Mouse (Mus musculus): ENCODE measurements at regions not wholly inside any gene's neighbourhood (a gene's known extent, or its start where the extent isn't known, plus 50 kb on each side); places are given as distances from the start of the nearest gene placed in this dataset.

GRCm38 (mm10) chr11:18581997-18582780 lies 436.6 kb downstream of the Meis1 start:
- H3K27ac ChIP-seq (replicated peaks; ENCODE audit: low read depth, low read length), result no peak overlapping the region
- H3K9me3 ChIP-seq (ENCODE audit: control insufficient read depth, low read length), result no peaks in the 10 kb centered on the region
- no peak for TF ChIP-seq POLR2A (IDR thresholded peaks at IDR 0.05; ENCODE audit: borderline replicate concordance, extremely low read depth, insufficient read depth, insufficient read length)
- H3K36me3 ChIP-seq (ENCODE audit: control insufficient read depth, insufficient read depth, low read length), result no peaks in the 10 kb centered on the region
- ATAC-seq (ENCODE audit: low FRiP score, low read depth) (no peak), DNase-seq (ENCODE audit: low spot score) (no peak)
- H3K9ac ChIP-seq (ENCODE audit: low read depth, low read length, severe bottlenecking), result no peak overlapping the region
- no peaks in the 10 kb centered on the region for H3K27me3 ChIP-seq (ENCODE audit: control insufficient read depth, insufficient read depth, low read length)
- 82% methylated on average over 2 of the region's 2 CpGs for WGBS
- H3K4me3 ChIP-seq (replicated peaks; ENCODE audit: low read length), result no peak overlapping the region
- no peak overlapping the region for H3K4me2 ChIP-seq (replicated peaks; ENCODE audit: low read depth, low read length, severe bottlenecking)
- H3K4me1 ChIP-seq (ENCODE audit: control insufficient read depth, insufficient read depth, low read length), result no peaks in the 10 kb centered on the region

- 67% methylated on average over 8 of the region's 8 CpGs for WGBS
Measured at GRCm38 (mm10) chr11:18581078-18581800, 437.5 kb downstream of the Meis1 start.

GRCm38 (mm10) chr11:18571557-18572209 lies 447.1 kb downstream of the Meis1 start:
- H3K27ac ChIP-seq (replicated peaks; ENCODE audit: low read depth, low read length), result no peak overlapping the region
- DNase-seq (ENCODE audit: low spot score), result no peak
- no peaks in the 10 kb centered on the region for H3K27me3 ChIP-seq (ENCODE audit: control insufficient read depth, insufficient read depth, low read length)
- no peak overlapping the region for H3K4me3 ChIP-seq (replicated peaks; ENCODE audit: low read length)
- H3K4me2 ChIP-seq (replicated peaks; ENCODE audit: low read depth, low read length, severe bottlenecking), result no peak overlapping the region
- H3K9ac ChIP-seq (ENCODE audit: low read depth, low read length, severe bottlenecking), result no peak overlapping the region
- no peak for ATAC-seq (ENCODE audit: low FRiP score, low read depth)
- no peak for TF ChIP-seq POLR2A (IDR thresholded peaks at IDR 0.05; ENCODE audit: borderline replicate concordance, extremely low read depth, insufficient read depth, insufficient read length)
- no peaks in the 10 kb centered on the region for H3K4me1 ChIP-seq (ENCODE audit: control insufficient read depth, insufficient read depth, low read length)
- no peaks in the 10 kb centered on the region for H3K36me3 ChIP-seq (ENCODE audit: control insufficient read depth, insufficient read depth, low read length)
- 85% methylated on average over 4 of the region's 4 CpGs for WGBS
- no peaks in the 10 kb centered on the region for H3K9me3 ChIP-seq (ENCODE audit: control insufficient read depth, low read length)

More at GRCm38 (mm10) chr11:18581078-18581800, 437.5 kb downstream of the Meis1 start:
- Histone ChIP-seq H3K4me2 (replicated peaks; ENCODE audit: low read depth, low read length, severe bottlenecking) (no peak overlapping the region), H3K27me3 (ENCODE audit: control insufficient read depth, insufficient read depth, low read length) (no peaks in the 10 kb centered on the region), H3K9ac (ENCODE audit: low read depth, low read length, severe bottlenecking) (no peak overlapping the region), H3K36me3 (ENCODE audit: control insufficient read depth, insufficient read depth, low read length) (no peaks in the 10 kb centered on the region), H3K9me3 (ENCODE audit: control insufficient read depth, low read length) (no peaks in the 10 kb centered on the region), H3K27ac (replicated peaks; ENCODE audit: low read depth, low read length) (no peak overlapping the region), H3K4me1 (ENCODE audit: control insufficient read depth, insufficient read depth, low read length) (no peaks in the 10 kb centered on the region), H3K4me3 (replicated peaks; ENCODE audit: low read length) (no peak overlapping the region)
- DNase-seq (ENCODE audit: low spot score), result peak; percentile 2
- no peak for TF ChIP-seq POLR2A (IDR thresholded peaks at IDR 0.05; ENCODE audit: borderline replicate concordance, extremely low read depth, insufficient read depth, insufficient read length)
- ATAC-seq (ENCODE audit: low FRiP score, low read depth), result no peak

- Histone ChIP-seq H3K27me3 (ENCODE audit: control insufficient read depth, insufficient read depth, low read length) (no peaks in the 10 kb centered on the region), H3K4me3 (replicated peaks; ENCODE audit: low read length) (no peak overlapping the region), H3K36me3 (ENCODE audit: control insufficient read depth, insufficient read depth, low read length) (no peaks in the 10 kb centered on the region), H3K9ac (ENCODE audit: low read depth, low read length, severe bottlenecking) (no peak overlapping the region), H3K4me2 (replicated peaks; ENCODE audit: low read depth, low read length, severe bottlenecking) (no peak overlapping the region), H3K9me3 (ENCODE audit: control insufficient read depth, low read length) (no peaks in the 10 kb centered on the region), H3K4me1 (ENCODE audit: control insufficient read depth, insufficient read depth, low read length) (no peaks in the 10 kb centered on the region), H3K27ac (replicated peaks; ENCODE audit: low read depth, low read length) (no peak overlapping the region)
- DNase-seq (ENCODE audit: low spot score) (no peak), ATAC-seq (ENCODE audit: low FRiP score, low read depth) (no peak)
- no peak for TF ChIP-seq POLR2A (IDR thresholded peaks at IDR 0.05; ENCODE audit: borderline replicate concordance, extremely low read depth, insufficient read depth, insufficient read length)
- 93% methylated on average over 2 of the region's 2 CpGs for WGBS
Measured at GRCm38 (mm10) chr11:18563011-18563410, 455.8 kb downstream of the Meis1 start.

- Histone ChIP-seq H3K36me3 (ENCODE audit: control insufficient read depth, insufficient read depth, low read length) (no peaks in the 10 kb centered on the region), H3K4me1 (ENCODE audit: control insufficient read depth, insufficient read depth, low read length) (no peaks in the 10 kb centered on the region), H3K4me3 (replicated peaks; ENCODE audit: low read length) (no peak overlapping the region), H3K9ac (ENCODE audit: low read depth, low read length, severe bottlenecking) (no peak overlapping the region), H3K27ac (replicated peaks; ENCODE audit: low read depth, low read length) (no peak overlapping the region), H3K4me2 (replicated peaks; ENCODE audit: low read depth, low read length, severe bottlenecking) (no peak overlapping the region), H3K9me3 (ENCODE audit: control insufficient read depth, low read length) (no peaks in the 10 kb centered on the region), H3K27me3 (ENCODE audit: control insufficient read depth, insufficient read depth, low read length) (no peaks in the 10 kb centered on the region)
- WGBS, result 11% methylated on average over 4 of the region's 4 CpGs
- no peak for TF ChIP-seq POLR2A (IDR thresholded peaks at IDR 0.05; ENCODE audit: borderline replicate concordance, extremely low read depth, insufficient read depth, insufficient read length)
- DNase-seq (ENCODE audit: low spot score) (no peak), ATAC-seq (ENCODE audit: low FRiP score, low read depth) (no peak)
Measured at GRCm38 (mm10) chr11:18558665-18559064, 460.1 kb downstream of the Meis1 start.

Data from limb, embryonic 14.5 days (tissue).